Mouse (Mus musculus) C2C12 (cell line): ENCODE data around the gene Emilin3.

Source experiments
- CEBPB ChIP-seq: IDR thresholded peaks from one replicate; pipeline ENCODE4 v1.6.1; 2011; ENCODE audit warnings: low read depth, mild to moderate bottlenecking, control low read depth, moderate library complexity
- CTCF ChIP-seq: IDR thresholded peaks from one replicate; pipeline ENCODE4 v1.5.1; 2011; ENCODE audit not compliant: control insufficient read depth, insufficient read depth, insufficient read length
- MAX ChIP-seq: IDR thresholded peaks from one replicate; pipeline ENCODE4 v1.6.1; 2011; ENCODE audit warnings: mild to moderate bottlenecking, control low read depth
- MYOD1 ChIP-seq: IDR thresholded peaks from one replicate; pipeline ENCODE4 v1.6.1; 2011; ENCODE audit warnings: low read depth; ENCODE audit not compliant: control insufficient read depth, insufficient read length
- MYOG ChIP-seq: IDR thresholded peaks from one replicate; pipeline ENCODE4 v1.6.1; 2011; ENCODE audit not compliant: control insufficient read depth, insufficient read length; ENCODE audit errors: extremely low read depth
- USF1 ChIP-seq: IDR thresholded peaks from one replicate; pipeline ENCODE4 v1.6.1; 2011; ENCODE audit warnings: low read depth, mild to moderate bottlenecking, control low read depth, moderate library complexity

GRCm38 (mm10) chr2:160954541-160954940, 42.4 kb upstream of the Emilin3 start:
- no peak for TF ChIP-seq CTCF
- no peak for TF ChIP-seq MAX
- no peak for TF ChIP-seq USF1
- TF ChIP-seq CEBPB: no peak
- no peak for TF ChIP-seq MYOD1
- no peak for TF ChIP-seq MYOG
